Comparison of ENCODE assay signal across 19 mouse cellular contexts in genomic region chr14:63065391-63065790, GRCm38 (mm10). TPM values are rescaled to one million over a fixed set of nuclear protein-coding genes. Genes with fewer than 3 reads are reported as not detected.
DNase-seq lines count a peak whose midpoint lies in the region; ATAC-seq and TF ChIP-seq lines count a peak whose summit lies in the region.
"Had no signal": no experiment of that assay in that cellular context is flagged by ENCODE, and none has a peak within 500 bp of the region (broad histone marks: within the 10 kb centered on the region; RNA-seq: fewer than 3 reads in every experiment).

No protein-coding gene starts in this region.

- WGBS in kidney, embryonic 15.5 days = 79% methylated on average over 5 of the region's 5 CpGs
- WGBS in kidney, embryonic 14.5 days = 72% methylated on average over 5 of the region's 5 CpGs
- WGBS in stomach, postnatal 0 days = 68% methylated on average over 5 of the region's 5 CpGs

- no peak for ATAC-seq in kidney, embryonic 15.5 days (replicated peaks; ENCODE audit: low FRiP score)
- no peak for ATAC-seq in kidney, embryonic 14.5 days (ENCODE audit: low FRiP score, low TSS enrichment)
- ATAC-seq in stomach, postnatal 0 days (ENCODE audit: low FRiP score, low TSS enrichment) = 0 out of 2 replicates have a peak, but pooled peaks have one; percentile 28
- ATAC-seq: forebrain, embryonic 16.5 days had no signal

- peaks cover 15% of the 10 kb centered on the region; the same call in 1 of the 2 replicates for H3K27me3 ChIP-seq in kidney, embryonic 15.5 days
- H3K27me3 ChIP-seq in kidney, embryonic 14.5 days (ENCODE audit: control insufficient read depth, insufficient read depth, low read length) = no peaks in the 10 kb centered on the region
- no peaks in the 10 kb centered on the region for H3K27me3 ChIP-seq in stomach, postnatal 0 days (ENCODE audit: control insufficient read depth, insufficient read depth, low read length)

- no peak overlapping the region for H3K27ac ChIP-seq in kidney, embryonic 15.5 days
- no peak overlapping the region for H3K27ac ChIP-seq in kidney, embryonic 14.5 days (ENCODE audit: low read depth, low read length)
- H3K27ac ChIP-seq in stomach, postnatal 0 days (replicated peaks) = no peak overlapping the region
- H3K27ac ChIP-seq: embryonic facial prominence, embryonic 13.5 days; forebrain, embryonic 12.5 days; hindbrain, embryonic 14.5 days had no signal

- no peak overlapping the region for H3K9ac ChIP-seq in kidney, embryonic 15.5 days
- no peak overlapping the region for H3K9ac ChIP-seq in kidney, embryonic 14.5 days (ENCODE audit: low read depth, low read length)
- no peak overlapping the region for H3K9ac ChIP-seq in stomach, postnatal 0 days (ENCODE audit: low read length)
- H3K9ac ChIP-seq: embryonic facial prominence, embryonic 13.5 days; forebrain, embryonic 12.5 days; hindbrain, embryonic 14.5 days had no signal

- H3K4me1 ChIP-seq in kidney, embryonic 15.5 days = 0 out of 2 replicates have a peak, but pooled peaks cover 2% of the 10 kb centered on the region
- H3K4me1 ChIP-seq in kidney, embryonic 14.5 days (ENCODE audit: control insufficient read depth, insufficient read depth, low read length) = no peaks in the 10 kb centered on the region
- no peaks in the 10 kb centered on the region for H3K4me1 ChIP-seq in stomach, postnatal 0 days (replicated peaks; ENCODE audit: control insufficient read depth, insufficient read depth)
- H3K4me1 ChIP-seq: embryonic facial prominence, embryonic 13.5 days; forebrain, embryonic 12.5 days had no signal

- no peak overlapping the region for H3K4me3 ChIP-seq in kidney, embryonic 15.5 days (replicated peaks)
- no peak overlapping the region for H3K4me3 ChIP-seq in kidney, embryonic 14.5 days (ENCODE audit: low read length)
- no peak overlapping the region for H3K4me3 ChIP-seq in stomach, postnatal 0 days (ENCODE audit: low read depth, low read length)
- H3K4me3 ChIP-seq: embryonic facial prominence, embryonic 13.5 days; forebrain, embryonic 12.5 days had no signal

- no peaks in the 10 kb centered on the region for H3K9me3 ChIP-seq in kidney, embryonic 15.5 days (replicated peaks)
- H3K9me3 ChIP-seq in kidney, embryonic 14.5 days (ENCODE audit: control insufficient read depth, low read length) = 0 out of 2 replicates have a peak, but pooled peaks cover 3% of the 10 kb centered on the region
- H3K9me3 ChIP-seq in stomach, postnatal 0 days (ENCODE audit: control insufficient read depth, low read length) = no peaks in the 10 kb centered on the region
- H3K9me3 ChIP-seq: embryonic facial prominence, embryonic 13.5 days; forebrain, embryonic 12.5 days had no signal

- no peak overlapping the region for H3K4me2 ChIP-seq in kidney, embryonic 15.5 days
- no peak overlapping the region for H3K4me2 ChIP-seq in kidney, embryonic 14.5 days (replicated peaks; ENCODE audit: low read depth, low read length)
- H3K4me2 ChIP-seq in stomach, postnatal 0 days (replicated peaks; ENCODE audit: low read depth) = no peak overlapping the region
- H3K4me2 ChIP-seq: embryonic facial prominence, embryonic 13.5 days; forebrain, embryonic 12.5 days; hindbrain, embryonic 14.5 days had no signal

- TF ChIP-seq EP300 in stomach, postnatal 0 days (optimal IDR thresholded peaks at IDR 0.05) = no peak

- DNase-seq in kidney, adult 11 months = peak; percentile 15
- DNase-seq in kidney, postnatal 36 days = peak; percentile 40 to 43
- no peak for DNase-seq in stomach, postnatal 0 days (ENCODE audit: low spot score)
- peak; percentile 59 for DNase-seq in yolk sac, embryonic 10.5 days (ENCODE audit: low spot score)
- DNase-seq: adrenal gland, adult 2 months; adrenal gland, postnatal 25 days; cerebellum, adult 18-20 months; cerebellum, adult 9-11 months; cerebellum, postnatal 36 days; gastrocnemius, postnatal 14 days; heart, postnatal 10 days had no signal

- no peaks in the 10 kb centered on the region for H3K36me3 ChIP-seq in kidney, embryonic 15.5 days
- H3K36me3 ChIP-seq in kidney, embryonic 14.5 days (ENCODE audit: control insufficient read depth, insufficient read depth, low read length) = no peaks in the 10 kb centered on the region
- no peaks in the 10 kb centered on the region for H3K36me3 ChIP-seq in stomach, postnatal 0 days (ENCODE audit: control insufficient read depth, insufficient read depth, low read length)
- H3K36me3 ChIP-seq: embryonic facial prominence, embryonic 13.5 days; forebrain, embryonic 12.5 days had no signal

- TF ChIP-seq CTCF in stomach, postnatal 0 days (IDR thresholded peaks at IDR 0.05; ENCODE audit: low read depth) = no peak

RNA-seq across cellular contexts. Expression of gene Defb30, which starts 15.6 kb away (rescaled TPM):
- not detected in 2 replicates for polyA plus RNA-seq in kidney, embryonic 15.5 days (2015; fragmentation: Nextera tagmentation; extraction: Ambion mirVana)
- not detected in 2 replicates for polyA plus RNA-seq in kidney, embryonic 14.5 days (2014; fragmentation: Nextera tagmentation; extraction: Ambion mirVana)
- not detected in 2 replicates for polyA plus RNA-seq in stomach, postnatal 0 days (2015; fragmentation: Nextera tagmentation; extraction: Ambion mirVana)
- polyA plus RNA-seq: adrenal gland, adult 2 months; embryonic facial prominence, embryonic 13.5 days; forebrain, embryonic 12.5 days; forebrain, embryonic 16.5 days; frontal cortex, adult 2 months; heart, embryonic 14.5 days; hindbrain, embryonic 14.5 days had no signal

RNA-seq across cellular contexts. Expression of gene Defb42, which starts 18.6 kb away (rescaled TPM):
- 1.6 TPM in 2 replicates for polyA plus RNA-seq in kidney, embryonic 15.5 days (2015; fragmentation: Nextera tagmentation; extraction: Ambion mirVana)
- polyA plus RNA-seq in kidney, embryonic 14.5 days (2014; fragmentation: Nextera tagmentation; extraction: Ambion mirVana) = 0.57 TPM in 1 of 2 replicates, not detected in the other
- polyA plus RNA-seq in stomach, postnatal 0 days (2015; fragmentation: Nextera tagmentation; extraction: Ambion mirVana) = 0.32 and 0.69 TPM in 2 replicates
- polyA plus RNA-seq: embryonic facial prominence, embryonic 13.5 days; forebrain, embryonic 12.5 days; hindbrain, embryonic 14.5 days had no signal

RNA-seq across cellular contexts. Expression of gene Defb43, which starts 53.8 kb away (rescaled TPM):
- not detected in 2 replicates for polyA plus RNA-seq in kidney, embryonic 15.5 days (2015; fragmentation: Nextera tagmentation; extraction: Ambion mirVana)
- polyA plus RNA-seq in kidney, embryonic 14.5 days (2014; fragmentation: Nextera tagmentation; extraction: Ambion mirVana) = not detected in 2 replicates
- polyA plus RNA-seq in stomach, postnatal 0 days (2015; fragmentation: Nextera tagmentation; extraction: Ambion mirVana) = not detected in 2 replicates
- polyA plus RNA-seq: adrenal gland, adult 2 months; embryonic facial prominence, embryonic 13.5 days; forebrain, embryonic 12.5 days; forebrain, embryonic 16.5 days; frontal cortex, adult 2 months; heart, embryonic 14.5 days; hindbrain, embryonic 14.5 days had no signal
